Mouse (Mus musculus) brain, embryonic 14.5 days (tissue): ENCODE results near the gene Eddm3b. TPM values are rescaled to one million over a fixed set of nuclear protein-coding genes. Genes with fewer than 3 reads are reported as not detected.
A peak's percentile ranks its signal among the peaks of the same experiment; 100 is the strongest.

Experiments used
- DNase-seq: peaks from one replicate; pipeline ENCODE4 v3.0.0-alpha.2; 2011; ENCODE audit warnings: low read depth
- CTCF ChIP-seq: fragments of 200-500 bp; IDR thresholded peaks from 2 replicates; pipeline ENCODE4 v1.5.1; 2012; ENCODE audit warnings: inconsistent platforms, mild to moderate bottlenecking, moderate library complexity, borderline replicate concordance; ENCODE audit not compliant: insufficient read depth, insufficient read length; ENCODE audit errors: extremely low read depth
- POLR2A ChIP-seq: fragments of 200-500 bp; IDR thresholded peaks from 2 replicates; pipeline ENCODE4 v1.6.1; 2012; ENCODE audit warnings: mild to moderate bottlenecking, inconsistent platforms, borderline replicate concordance; ENCODE audit not compliant: poor library complexity, insufficient read depth, insufficient read length, severe bottlenecking; ENCODE audit errors: extremely low read depth
- polyA plus RNA-seq: library from polyadenylated mRNA; depleted of rRNA; stranded (reverse); fragments of >200 nt; gene quantifications from 2 replicates; pipeline ENCODE4 v1.2.3, GENCODE M21; 2012

Gene Eddm3b
- polyA plus RNA-seq, 1 experiment = not detected

- TF ChIP-seq POLR2A (no peak), CTCF (no peak)
- DNase-seq = no peak
These were observed 16.2 kb downstream of the Eddm3b start for GRCm38 (mm10) chr14:51130315-51130940.

GRCm38 (mm10) chr14:51131086-51131815 lies 17.0 kb downstream of the Eddm3b start:
- TF ChIP-seq POLR2A = no peak
- no peak for DNase-seq

- DNase-seq = no peak
- TF ChIP-seq CTCF = no peak
- TF ChIP-seq POLR2A = no peak
These were observed 18.1 kb downstream of the Eddm3b start for GRCm38 (mm10) chr14:51132372-51132771.

- DNase-seq = no peak
- TF ChIP-seq CTCF = no peak
- TF ChIP-seq POLR2A = no peak
These were observed 26.1 kb downstream of the Eddm3b start for GRCm38 (mm10) chr14:51140342-51140741.

- TF ChIP-seq CTCF (no peak), POLR2A (no peak)
- no peak for DNase-seq
These were observed 27.9 kb downstream of the Eddm3b start for GRCm38 (mm10) chr14:51142119-51142518.

GRCm38 (mm10) chr14:51142568-51142967 lies 28.3 kb downstream of the Eddm3b start:
- TF ChIP-seq CTCF (no peak), POLR2A (no peak)
- no peak for DNase-seq

- DNase-seq = peak; percentile 32
- TF ChIP-seq CTCF (no peak), POLR2A (no peak)
These were observed 29.1 kb downstream of the Eddm3b start for GRCm38 (mm10) chr14:51143287-51143686.

- DNase-seq = no peak
- TF ChIP-seq POLR2A (no peak), CTCF (no peak)
These were observed 29.7 kb downstream of the Eddm3b start for GRCm38 (mm10) chr14:51143937-51144336.

GRCm38 (mm10) chr14:51144451-51144850 lies 30.2 kb downstream of the Eddm3b start:
- no peak for DNase-seq
- TF ChIP-seq POLR2A = no peak
- TF ChIP-seq CTCF = no peak

GRCm38 (mm10) chr14:51145521-51145920 lies 31.3 kb downstream of the Eddm3b start:
- DNase-seq = no peak
- no peak for TF ChIP-seq CTCF
- TF ChIP-seq POLR2A = no peak

- peak; percentile 41 for DNase-seq
- TF ChIP-seq POLR2A (no peak), CTCF (no peak)
These were observed 32.5 kb downstream of the Eddm3b start, which contains the start of gene Rnase1 for GRCm38 (mm10) chr14:51146685-51147084. TSS of gene Rnase1 (minus strand) at chr14:51146785.

GRCm38 (mm10) chr14:51148006-51148405 lies 33.8 kb downstream of the Eddm3b start:
- no peak for DNase-seq
- TF ChIP-seq CTCF (no peak), POLR2A (no peak)

GRCm38 (mm10) chr14:51149164-51149563 lies 34.9 kb downstream of the Eddm3b start:
- no peak for DNase-seq
- TF ChIP-seq CTCF = no peak
- no peak for TF ChIP-seq POLR2A
